ENCODE assay signal across 8 mouse cellular contexts in genomic region chr19:6532656-6533055, GRCm38 (mm10). TPM values are rescaled to one million over a fixed set of nuclear protein-coding genes. Genes with fewer than 3 reads are reported as not detected.
DNase-seq lines count a peak whose midpoint lies in the region.

No protein-coding gene starts in this region.

- peak overlapping the region; percentile 60 for H3K4me3 ChIP-seq in midbrain, embryonic 10.5 days

- H3K27me3 ChIP-seq in midbrain, embryonic 10.5 days (ENCODE audit: low read depth, poor library complexity, severe bottlenecking), result peaks cover 34% of the 10 kb centered on the region

- no peaks in the 10 kb centered on the region for H3K36me3 ChIP-seq in midbrain, embryonic 10.5 days

- peak overlapping the region; percentile 90 for H3K27ac ChIP-seq in midbrain, embryonic 10.5 days (replicated peaks)

- 7% methylated on average over 13 of the region's 13 CpGs for WGBS in midbrain, embryonic 10.5 days

- peak; percentile 42 for DNase-seq in adrenal gland, postnatal 10 days
- no peak for DNase-seq in adrenal gland, adult 8-10 months
- DNase-seq in embryo, embryonic 10.5 days (ENCODE audit: low spot score), result peak; percentile 60
- peak; percentile 27 to 43 for DNase-seq in heart, postnatal 14 days
- DNase-seq in midbrain, embryonic 10.5 days (ENCODE audit: low spot score), result peak; percentile 65
- DNase-seq in gastrocnemius, postnatal 14 days, result no peak
- DNase-seq in frontal cortex, postnatal 36 days (ENCODE audit: low spot score in 2 of 2), result no peak
- DNase-seq in right cerebral cortex, postnatal 25 days, result no peak

- intact Hi-C loops in heart, postnatal 14 days (cut with DNase I), result no loop called here
- intact Hi-C loops in gastrocnemius, postnatal 14 days (cut with DNase I; ENCODE audit: low total_unique reads), result no loop called here

- H3K9me3 ChIP-seq in midbrain, embryonic 10.5 days (replicated peaks), result no peaks in the 10 kb centered on the region

- peaks cover 68% of the 10 kb centered on the region for H3K4me1 ChIP-seq in midbrain, embryonic 10.5 days

RNA-seq across cellular contexts. Expression of gene Slc22a12, which starts 10.2 kb away (rescaled TPM):
- not detected for total RNA-seq in adrenal gland, postnatal 10 days (2021)
- total RNA-seq in adrenal gland, adult 8-10 months (2022), result under 1 TPM in 1 of 4 experiments, not detected in 3; 0.31 TPM
- not detected for total RNA-seq in heart, postnatal 14 days (2021)
- polyA plus RNA-seq in midbrain, embryonic 10.5 days (2016; fragmentation: Nextera tagmentation; extraction: Ambion mirVana), result not detected in 2 replicates
- not detected for total RNA-seq in gastrocnemius, postnatal 14 days (2021)

Comparison
In these comparisons a context has a peak if more than half of its experiments do, and no peak if none do; other contexts are left out.
1. DNase-seq: peak in adrenal gland, postnatal 10 days (single experiment), embryo, embryonic 10.5 days (single experiment), heart, postnatal 14 days (2 of 2) and midbrain, embryonic 10.5 days (single experiment); none in adrenal gland, adult 8-10 months (single experiment), gastrocnemius, postnatal 14 days (single experiment), frontal cortex, postnatal 36 days (0 of 2) and right cerebral cortex, postnatal 25 days (single experiment).